Mouse (Mus musculus) C2C12 (cell line): ENCODE data around the gene Eno1. TPM values are rescaled to one million over a fixed set of nuclear protein-coding genes. Genes with fewer than 3 reads are reported as not detected.
"Not testable (repeated sequence)": the region's sequence is repeated elsewhere in the genome, so short reads cannot be mapped to it uniquely, and the experiment has no call there.

Experiments used
- H3K27me3 ChIP-seq: one replicate; pipeline ENCODE4 v1.6.1; 2011; ENCODE audit not compliant: control insufficient read depth, insufficient read depth, insufficient read length
- H3K36me3 ChIP-seq: one replicate; pipeline ENCODE4 v1.6.1; 2011; ENCODE audit not compliant: control insufficient read depth, insufficient read depth
- H3K4me3 ChIP-seq: one replicate; pipeline ENCODE4 v1.5.1; 2011; ENCODE audit warnings: mild to moderate bottlenecking, control low read depth; ENCODE audit not compliant: poor library complexity, insufficient read depth, severe bottlenecking
- H3K79me2 ChIP-seq: one replicate; pipeline ENCODE4 v1.6.1; 2011; ENCODE audit not compliant: control insufficient read depth, insufficient read depth
- H3K79me3 ChIP-seq: one replicate; pipeline ENCODE4 v1.6.1; 2011; ENCODE audit warnings: low read depth, control low read depth
- H3ac ChIP-seq: one replicate; pipeline ENCODE3; 2011; ENCODE audit warnings: low read depth; ENCODE audit not compliant: control insufficient read depth, insufficient read length
- CEBPB ChIP-seq: IDR thresholded peaks from one replicate; pipeline ENCODE4 v1.6.1; 2011; ENCODE audit warnings: low read depth, mild to moderate bottlenecking, control low read depth, moderate library complexity
- CTCF ChIP-seq: IDR thresholded peaks from one replicate; pipeline ENCODE4 v1.5.1; 2011; ENCODE audit not compliant: control insufficient read depth, insufficient read depth, insufficient read length
- FOSL1 ChIP-seq: IDR thresholded peaks from one replicate; pipeline ENCODE4 v1.8.0; 2011; ENCODE audit warnings: mild to moderate bottlenecking, low read length; ENCODE audit not compliant: poor library complexity, insufficient read depth, severe bottlenecking
- MAX ChIP-seq: IDR thresholded peaks from one replicate; pipeline ENCODE4 v1.6.1; 2011; ENCODE audit warnings: mild to moderate bottlenecking, control low read depth
- MYOD1 ChIP-seq: IDR thresholded peaks from one replicate; pipeline ENCODE4 v1.6.1; 2011; ENCODE audit warnings: low read depth; ENCODE audit not compliant: control insufficient read depth, insufficient read length
- MYOG ChIP-seq: IDR thresholded peaks from one replicate; pipeline ENCODE4 v1.6.1; 2011; ENCODE audit not compliant: control insufficient read depth, insufficient read length; ENCODE audit errors: extremely low read depth
- USF1 ChIP-seq: IDR thresholded peaks from one replicate; pipeline ENCODE4 v1.6.1; 2011; ENCODE audit warnings: low read depth, mild to moderate bottlenecking, control low read depth, moderate library complexity
- polyA plus RNA-seq: library from polyadenylated mRNA; unstranded; fragments of >200 nt; fragmentation: generic; extraction: Trizol; gene quantifications from one replicate; pipeline ENCODE4 v1.2.1, GENCODE M21; 2012; ENCODE audit warnings: missing spikeins

The Eno1 gene
- polyA plus RNA-seq, 1 experiment, result 1,471 TPM

DNA sequence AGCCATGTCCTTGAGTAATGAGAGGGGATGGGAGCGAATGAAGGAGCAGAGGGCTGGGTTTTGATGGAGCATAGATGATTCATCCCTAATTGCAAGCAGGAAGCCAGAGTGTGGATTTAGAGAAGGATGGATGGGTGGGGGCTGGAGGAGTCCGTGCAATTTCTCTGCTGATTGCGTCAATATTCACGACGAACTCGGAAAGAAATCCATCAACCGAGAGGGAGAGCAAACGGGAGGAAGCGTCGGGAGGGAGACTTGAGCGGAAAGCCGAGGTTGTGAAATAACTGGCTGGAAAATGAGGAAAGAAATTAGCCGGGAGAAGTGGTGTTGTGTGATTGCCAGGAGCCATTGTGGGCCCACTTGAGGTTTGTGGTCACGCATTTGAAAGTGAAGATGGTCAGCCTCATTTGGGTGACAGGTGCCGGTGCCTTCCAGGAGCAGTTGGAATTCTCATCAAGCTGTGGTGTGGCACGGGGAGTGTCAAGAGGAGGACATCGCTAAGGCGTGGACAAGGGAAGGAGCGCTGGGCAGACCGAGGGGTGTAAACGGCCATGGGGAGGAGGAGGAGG lies 30.2 kb downstream of the Eno1 start:
- no peaks in the 10 kb centered on the region for H3K79me3 ChIP-seq
- H3K79me2 ChIP-seq, result no peaks in the 10 kb centered on the region
- no peaks in the 10 kb centered on the region for H3K27me3 ChIP-seq
- no peak overlapping the region for H3K4me3 ChIP-seq
- TF ChIP-seq MAX, result peak; percentile 82
- TF ChIP-seq MYOD1, result peak; percentile 90
- no peak for TF ChIP-seq FOSL1
- TF ChIP-seq MYOG, result no peak
- TF ChIP-seq CTCF, result no peak
- peak; percentile 96 for TF ChIP-seq CEBPB
- TF ChIP-seq USF1, result no peak
- no peaks in the 10 kb centered on the region for H3K36me3 ChIP-seq
- H3ac ChIP-seq, result peak overlapping the region; percentile 54

- Histone ChIP-seq H3K36me3 (no peaks in the 10 kb centered on the region), H3ac (peak overlapping the region; percentile 51), H3K27me3 (no peaks in the 10 kb centered on the region), H3K79me3 (no peaks in the 10 kb centered on the region), H3K4me3 (no peak overlapping the region), H3K79me2 (no peaks in the 10 kb centered on the region)
- TF ChIP-seq MAX, result peak; percentile 32
- no peak for TF ChIP-seq CTCF
These were observed 32.4 kb downstream of the Eno1 start for GRCm38 (mm10) chr4:150268674-150269653.

GRCm38 (mm10) chr4:150269679-150270078 lies 33.2 kb downstream of the Eno1 start:
- Histone ChIP-seq H3K79me2 (no peaks in the 10 kb centered on the region), H3ac (no peak overlapping the region), H3K36me3 (no peaks in the 10 kb centered on the region), H3K27me3 (no peaks in the 10 kb centered on the region), H3K4me3 (no peak overlapping the region), H3K79me3 (no peaks in the 10 kb centered on the region)
- TF ChIP-seq MAX (peak; percentile 6), CEBPB (no peak), MYOG (no peak), CTCF (no peak), MYOD1 (peak; percentile 38), FOSL1 (no peak)

GRCm38 (mm10) chr4:150270718-150271117 lies 34.2 kb downstream of the Eno1 start:
- not testable (repeated sequence) for H3ac ChIP-seq, H3K27me3 ChIP-seq, H3K79me2 ChIP-seq, H3K79me3 ChIP-seq, H3K4me3 ChIP-seq, H3K36me3 ChIP-seq

GRCm38 (mm10) chr4:150272725-150273124 lies 36.2 kb downstream of the Eno1 start:
- Histone ChIP-seq H3K4me3 (no peak overlapping the region), H3ac (no peak overlapping the region), H3K79me2 (no peaks in the 10 kb centered on the region), H3K36me3 (no peaks in the 10 kb centered on the region), H3K79me3 (no peaks in the 10 kb centered on the region), H3K27me3 (no peaks in the 10 kb centered on the region)
- TF ChIP-seq FOSL1 (peak; percentile 84), MAX (peak; percentile 77), CTCF (no peak), MYOG (no peak), USF1 (peak; percentile 85), MYOD1 (peak; percentile 69)

DNA sequence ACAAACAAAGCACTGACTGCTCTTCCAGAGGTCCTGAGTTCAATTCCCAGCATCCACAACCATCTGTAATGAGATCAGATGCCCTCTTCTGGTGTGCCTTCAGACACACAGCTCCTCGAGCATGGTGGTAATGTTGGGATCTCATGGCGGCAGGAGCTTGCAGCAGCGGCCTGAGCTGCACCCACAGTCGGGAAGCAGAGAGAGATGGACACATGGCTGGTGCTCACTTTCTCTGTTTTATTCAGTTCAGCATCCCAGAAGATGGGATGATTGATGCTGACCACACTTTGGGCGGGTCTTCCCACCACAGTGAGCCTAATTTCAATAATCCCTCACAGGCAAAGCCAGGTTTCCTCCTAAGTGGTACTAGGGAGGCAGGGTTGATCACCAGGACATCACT lies 39.0 kb downstream of the Eno1 start:
- TF ChIP-seq USF1 (no peak), MYOG (no peak), CTCF (no peak), FOSL1 (no peak), MYOD1 (no peak), CEBPB (no peak), MAX (no peak)
- H3K79me3 ChIP-seq, result no peaks in the 10 kb centered on the region
- H3K4me3 ChIP-seq, result no peak overlapping the region
- H3ac ChIP-seq, result no peak overlapping the region
- no peaks in the 10 kb centered on the region for H3K36me3 ChIP-seq
- H3K27me3 ChIP-seq, result no peaks in the 10 kb centered on the region
- no peaks in the 10 kb centered on the region for H3K79me2 ChIP-seq

DNA sequence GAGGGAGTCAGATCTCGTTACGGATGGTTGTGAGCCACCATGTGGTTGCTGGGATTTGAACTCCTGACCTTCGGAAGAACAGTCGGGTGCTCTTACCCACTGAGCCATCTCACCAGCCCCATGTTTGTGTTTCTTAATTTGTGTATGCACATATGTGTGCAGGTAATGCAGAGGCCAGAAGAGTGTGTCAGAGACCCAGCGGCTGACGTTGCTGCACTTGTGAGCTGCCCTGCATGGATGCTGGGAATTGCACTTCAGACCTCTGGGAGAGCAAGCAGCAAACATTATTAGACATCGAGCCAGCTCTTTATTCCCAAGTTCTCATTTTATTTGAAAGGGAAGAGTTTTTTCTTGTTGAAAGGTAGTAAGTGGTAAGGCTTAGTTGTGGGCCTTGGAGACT lies 42.8 kb downstream of the Eno1 start:
- peaks cover 29% of the 10 kb centered on the region for H3K79me2 ChIP-seq
- not testable (repeated sequence) for H3K36me3 ChIP-seq, H3K4me3 ChIP-seq

More for the DNA sequence above, 42.8 kb downstream of the Eno1 start:
- peaks cover 23% of the 10 kb centered on the region for H3K79me3 ChIP-seq
- H3ac ChIP-seq, H3K27me3 ChIP-seq: not testable (repeated sequence)
